Mouse (Mus musculus) cerebellum, adult 2 months (tissue): ENCODE results near the gene Pak6.

Experiments used
- CTCF ChIP-seq: fragments of 200-500 bp; IDR thresholded peaks from 2 replicates; pipeline ENCODE4 v1.5.1; 2011; ENCODE audit warnings: low read depth, mild to moderate bottlenecking, control low read depth, low read length, moderate library complexity, borderline replicate concordance; ENCODE audit not compliant: insufficient read depth
- POLR2A ChIP-seq: fragments of 200-500 bp; IDR thresholded peaks from 2 replicates; pipeline ENCODE4 v1.6.1; 2011; ENCODE audit warnings: low read length, control low read depth, borderline replicate concordance; ENCODE audit not compliant: insufficient read depth

DNA sequence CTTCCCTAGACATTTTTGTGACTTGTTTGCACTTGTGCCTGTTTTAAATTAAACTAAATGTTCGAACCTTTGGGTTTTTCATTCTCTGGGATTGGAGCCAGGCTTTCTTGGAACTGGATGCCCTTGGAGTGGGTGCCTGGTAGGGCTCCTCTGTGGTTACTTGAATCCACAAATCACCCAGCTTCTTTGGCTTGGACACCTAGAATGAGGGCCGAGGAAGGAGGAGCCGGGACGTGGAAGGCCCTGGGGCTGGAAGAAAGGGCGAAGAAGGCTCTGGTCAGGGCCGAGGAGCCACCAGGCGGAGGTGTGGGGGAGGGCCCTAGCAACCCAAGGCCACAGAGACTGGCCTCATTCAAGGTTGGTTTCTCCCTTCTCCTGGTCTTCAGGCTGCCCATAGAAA is 34.9 kb downstream of the Pak6 start:
- TF ChIP-seq CTCF (no peak), POLR2A (no peak)
